Mouse (Mus musculus) embryonic facial prominence, embryonic 14.5 days (tissue): ENCODE results near the gene Kirrel. TPM values are rescaled to one million over a fixed set of nuclear protein-coding genes. Genes with fewer than 3 reads are reported as not detected.

Experiments
- ATAC-seq: fragments of 200-750 bp; cut with Nextera tagmentation; 2 replicates; pipeline ENCODE4 v1.8.0; 2017; ENCODE audit warnings: low read depth, moderate number of reproducible peaks, moderate TSS enrichment
- DNase-seq: peaks from one replicate; pipeline ENCODE4 v3.0.0-alpha.2; 2015; ENCODE audit warnings: low spot score
- H3K27ac ChIP-seq: fragments of 300-500 bp; sonication (generic); replicated peaks from 2 replicates; pipeline ENCODE4 v1.5.1; 2014; ENCODE audit warnings: low read depth, mild to moderate bottlenecking, low read length, moderate library complexity
- H3K27me3 ChIP-seq: fragments of 300-500 bp; sonication (generic); replicated peaks from 2 replicates; pipeline ENCODE4 v1.6.1; 2014; ENCODE audit warnings: low read length; ENCODE audit not compliant: control insufficient read depth, insufficient read depth
- H3K36me3 ChIP-seq: fragments of 300-500 bp; sonication (generic); 2 replicates; pipeline ENCODE4 v1.6.1; 2014; ENCODE audit warnings: low read length, mixed read lengths; ENCODE audit not compliant: control insufficient read depth, insufficient read depth
- H3K4me1 ChIP-seq: fragments of 300-500 bp; sonication (generic); 2 replicates; pipeline ENCODE4 v1.6.1; 2014; ENCODE audit warnings: antibody characterized with exemption, low read length; ENCODE audit not compliant: control insufficient read depth, insufficient read depth
- H3K4me2 ChIP-seq: fragments of 300-500 bp; sonication (generic); 2 replicates; pipeline ENCODE4 v1.6.1; 2014; ENCODE audit warnings: low read depth, mild to moderate bottlenecking, low read length, moderate library complexity, mixed read lengths
- H3K4me3 ChIP-seq: fragments of 300-500 bp; sonication (generic); 2 replicates; pipeline ENCODE4 v1.5.1; 2014; ENCODE audit warnings: low read depth, mild to moderate bottlenecking, low read length
- H3K9ac ChIP-seq: fragments of 300-500 bp; sonication (generic); 2 replicates; pipeline ENCODE4 v1.6.1; 2014; ENCODE audit warnings: low read depth, mild to moderate bottlenecking, low read length, moderate library complexity, mixed read lengths
- H3K9me3 ChIP-seq: fragments of 300-500 bp; sonication (generic); 2 replicates; pipeline ENCODE4 v1.6.1; 2016; ENCODE audit warnings: low read length; ENCODE audit not compliant: control insufficient read depth
- WGBS: fragments of 180-500 bp; shearing (Covaris S2); extraction: QIAGEN DNeasy Blood & Tissue Kit; methylation state at CpG from one replicate; pipeline ENCODE4 v1.1.7; 2014; 5-methylcytosine and 5-hydroxymethylcytosine counted together
- polyA plus RNA-seq: library from polyadenylated mRNA; unstranded; fragments of >200 nt; fragmentation: Nextera tagmentation; extraction: Ambion mirVana; gene quantifications from 2 replicates; pipeline ENCODE4 v1.2.1, GENCODE M21; 2014

The Kirrel gene
- polyA plus RNA-seq, 1 experiment from 2014 or later, result 12.8 TPM

DNA sequence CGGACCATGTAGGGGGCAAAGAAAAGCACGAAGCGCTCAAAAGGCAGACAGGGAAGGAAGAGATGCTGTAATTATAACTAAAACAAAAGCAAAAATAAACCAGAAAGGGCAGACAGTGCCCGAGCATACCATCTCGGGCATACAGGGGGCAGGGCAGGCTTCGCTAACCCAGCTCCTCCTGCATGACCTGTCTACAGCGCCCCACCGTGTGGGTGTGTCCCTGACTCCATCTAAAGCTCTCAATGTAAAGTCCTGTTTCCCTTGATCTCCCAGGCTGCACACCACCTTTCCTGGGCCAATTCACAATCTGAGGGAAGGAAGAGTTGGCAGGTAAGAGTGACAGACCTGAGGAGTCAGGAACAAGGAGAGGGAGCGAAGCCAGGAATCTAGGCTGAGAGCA, 77.3 kb downstream of the Kirrel start:
- Histone ChIP-seq H3K9me3 (no peaks in the 10 kb centered on the region), H3K4me3 (no peak overlapping the region), H3K27ac (no peak overlapping the region), H3K4me1 (peaks cover 28% of the 10 kb centered on the region), H3K36me3 (peaks cover 55% of the 10 kb centered on the region), H3K9ac (no peak overlapping the region), H3K27me3 (no peaks in the 10 kb centered on the region), H3K4me2 (no peak overlapping the region)
- 90% methylated on average over 9 of the region's 9 CpGs for WGBS
- DNase-seq (no peak), ATAC-seq (no peak)

DNA sequence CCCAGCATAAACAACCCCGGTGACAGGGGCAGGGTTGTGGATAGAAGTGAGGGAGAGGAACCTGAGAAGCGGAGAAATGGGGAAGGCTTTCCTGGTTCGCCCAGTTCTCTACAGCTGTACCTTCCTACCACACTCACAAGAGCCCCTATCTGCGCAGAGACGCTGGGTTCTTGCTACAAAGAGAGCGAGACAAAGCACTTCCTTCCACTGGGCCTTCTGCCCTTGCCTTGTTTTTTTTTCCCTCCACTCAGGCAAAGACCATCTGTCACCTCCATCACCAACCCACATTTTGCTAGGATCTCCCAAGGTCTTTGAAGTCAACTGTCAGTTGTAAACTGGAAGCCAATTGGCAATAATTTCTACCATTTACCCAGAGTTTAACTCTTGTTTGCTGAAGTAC, 80.8 kb downstream of the Kirrel start:
- Histone ChIP-seq H3K36me3 (peaks cover 78% of the 10 kb centered on the region), H3K27ac (peak overlapping the region; percentile 48; the same call in 1 of the 2 replicates), H3K4me2 (no peak overlapping the region), H3K9me3 (no peaks in the 10 kb centered on the region), H3K9ac (0 out of 2 replicates have a peak overlapping the region, but pooled peaks have one; percentile 22), H3K4me1 (peaks cover 7% of the 10 kb centered on the region; the same call in 1 of the 2 replicates), H3K27me3 (no peaks in the 10 kb centered on the region), H3K4me3 (no peak overlapping the region)
- WGBS, result 64% methylated on average over 6 of the region's 6 CpGs
- ATAC-seq, result no peak
- no peak for DNase-seq

DNA sequence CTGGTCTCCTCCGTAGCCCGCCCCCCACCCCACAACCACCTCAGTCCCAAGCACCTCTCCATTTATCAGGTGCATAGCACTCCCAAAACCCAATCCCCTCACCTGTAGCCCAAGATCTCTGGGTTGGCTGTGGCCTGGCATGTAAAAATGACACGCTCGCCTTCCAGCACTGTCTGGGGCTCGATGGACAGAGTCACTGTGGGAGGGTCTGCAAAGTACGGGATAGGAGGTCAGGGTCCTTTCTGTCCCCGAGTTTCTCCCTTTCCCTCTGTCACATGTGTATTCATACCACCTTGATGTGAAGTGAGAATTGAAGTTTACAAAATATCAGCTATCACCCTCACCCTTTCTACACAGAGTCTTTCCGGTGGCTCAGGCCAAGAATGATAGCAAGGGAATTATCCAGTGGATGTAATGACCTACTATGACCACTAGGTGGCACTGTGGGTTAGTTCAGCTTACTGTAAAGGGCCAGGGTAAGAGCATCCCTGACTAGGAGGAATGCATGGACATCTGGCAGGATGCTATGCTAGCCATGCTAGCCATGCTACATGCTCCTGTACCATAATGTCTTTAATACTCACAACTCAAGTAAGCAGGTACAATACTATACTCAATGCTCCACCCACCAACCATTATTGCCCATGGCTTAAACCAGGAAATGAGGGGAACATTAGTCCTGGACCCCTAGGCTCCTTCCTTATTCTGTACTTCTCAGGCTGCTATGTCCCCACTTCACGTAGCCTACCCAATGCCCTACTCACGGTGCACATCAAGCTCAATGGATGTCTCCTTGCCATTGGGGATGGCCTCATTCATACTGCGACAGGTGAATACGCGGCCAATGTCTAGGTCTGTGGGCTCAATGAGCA, 84.6 kb downstream of the Kirrel start:
- ATAC-seq, result peak; percentile 66
- Histone ChIP-seq H3K4me3 (no peak overlapping the region), H3K27ac (no peak overlapping the region), H3K36me3 (peaks cover 86% of the 10 kb centered on the region), H3K27me3 (no peaks in the 10 kb centered on the region), H3K9ac (no peak overlapping the region), H3K4me2 (no peak overlapping the region), H3K4me1 (no peaks in the 10 kb centered on the region), H3K9me3 (no peaks in the 10 kb centered on the region)
- 80% methylated on average over 13 of the region's 13 CpGs for WGBS
- peak; percentile 81 for DNase-seq

DNA sequence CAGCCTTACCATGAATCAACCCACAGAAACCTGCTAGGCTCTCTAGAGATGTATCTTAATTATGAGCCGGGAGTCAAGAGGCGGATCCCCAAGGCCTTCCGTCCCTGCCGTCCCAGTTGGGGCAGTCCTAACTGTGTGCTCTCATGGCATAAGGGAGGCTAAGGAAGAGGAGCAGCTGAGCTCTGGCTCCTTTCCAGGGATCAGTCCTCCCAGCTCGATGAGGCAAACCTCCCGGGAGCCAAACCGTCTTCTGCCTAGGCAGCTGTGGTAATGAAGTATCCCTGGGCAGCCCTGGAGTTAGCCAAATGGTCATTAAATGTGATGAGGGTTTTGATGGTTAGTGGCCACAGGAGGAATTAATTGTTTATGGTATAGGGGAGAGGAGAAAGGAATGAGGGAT, 87.4 kb downstream of the Kirrel start:
- ATAC-seq (peak; percentile 38; the same call in 1 of the 2 replicates), DNase-seq (peak; percentile 48)
- H3K4me3 ChIP-seq, result no peak overlapping the region

DNA sequence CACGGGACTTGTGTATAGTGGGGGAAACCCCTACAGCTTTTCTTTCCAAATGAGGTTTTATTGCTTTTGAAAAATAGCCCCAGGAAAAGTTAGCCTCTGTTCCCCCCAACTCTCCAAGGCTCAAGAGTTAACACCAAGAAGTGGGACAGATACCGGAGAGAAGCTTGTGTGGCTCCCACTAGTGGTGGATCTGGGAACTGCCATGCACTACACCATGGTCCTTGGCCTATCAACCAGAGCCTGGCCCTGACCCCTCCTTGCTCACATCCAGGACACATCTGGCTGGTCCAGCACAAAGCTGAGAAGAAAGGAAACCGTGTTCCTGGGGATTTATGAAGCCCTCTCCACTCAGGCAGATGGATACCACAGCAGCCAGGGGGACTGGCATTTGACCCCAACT, 92.3 kb downstream of the Kirrel start:
- H3K27ac ChIP-seq, result no peak overlapping the region
- peaks cover 82% of the 10 kb centered on the region for H3K36me3 ChIP-seq
- WGBS, result 61% methylated on average over 3 of the region's 3 CpGs
- ATAC-seq, result no peak; the same call in 1 of the 2 replicates
- H3K4me3 ChIP-seq, result no peak overlapping the region
- DNase-seq, result no peak
- no peak overlapping the region for H3K9ac ChIP-seq
- H3K27me3 ChIP-seq, result no peaks in the 10 kb centered on the region
- no peak overlapping the region for H3K4me2 ChIP-seq
- no peaks in the 10 kb centered on the region for H3K9me3 ChIP-seq
- H3K4me1 ChIP-seq, result no peaks in the 10 kb centered on the region; the same call in 1 of the 2 replicates

More for the DNA sequence above, 87.4 kb downstream of the Kirrel start:
- Histone ChIP-seq H3K27ac (no peak overlapping the region), H3K4me2 (no peak overlapping the region), H3K27me3 (no peaks in the 10 kb centered on the region), H3K4me1 (no peaks in the 10 kb centered on the region), H3K36me3 (peaks cover 91% of the 10 kb centered on the region), H3K9ac (no peak overlapping the region), H3K9me3 (no peaks in the 10 kb centered on the region)
- WGBS, result 63% methylated on average over 7 of the region's 7 CpGs

DNA sequence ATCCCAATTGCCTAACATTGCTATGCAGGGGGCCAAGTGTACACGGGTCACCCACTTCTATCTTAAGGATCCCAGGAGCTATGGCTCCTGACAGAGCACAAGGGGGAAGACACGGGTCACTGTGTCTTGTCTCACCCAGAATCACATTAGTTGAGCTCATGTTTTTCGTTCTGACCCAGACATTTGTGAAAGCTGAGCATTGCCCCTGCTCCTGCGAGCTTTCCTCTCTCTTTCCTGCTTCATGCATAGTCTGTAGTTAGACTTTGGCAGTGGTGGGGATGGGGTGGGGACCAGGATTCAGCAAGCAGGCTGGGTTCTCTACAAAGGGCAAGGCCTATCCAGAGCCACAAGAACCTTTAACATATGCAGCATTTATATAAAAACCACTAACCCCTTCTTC, 94.8 kb downstream of the Kirrel start:
- H3K4me1 ChIP-seq, result no peaks in the 10 kb centered on the region; the same call in 1 of the 2 replicates
- no peak for ATAC-seq
- H3K9ac ChIP-seq, result no peak overlapping the region
- no peak for DNase-seq
- no peak overlapping the region for H3K27ac ChIP-seq
- 76% methylated on average over 4 of the region's 4 CpGs for WGBS
- no peaks in the 10 kb centered on the region for H3K27me3 ChIP-seq
- H3K9me3 ChIP-seq, result no peaks in the 10 kb centered on the region
- no peak overlapping the region for H3K4me3 ChIP-seq
- H3K4me2 ChIP-seq, result no peak overlapping the region
- peaks cover 58% of the 10 kb centered on the region for H3K36me3 ChIP-seq

DNA sequence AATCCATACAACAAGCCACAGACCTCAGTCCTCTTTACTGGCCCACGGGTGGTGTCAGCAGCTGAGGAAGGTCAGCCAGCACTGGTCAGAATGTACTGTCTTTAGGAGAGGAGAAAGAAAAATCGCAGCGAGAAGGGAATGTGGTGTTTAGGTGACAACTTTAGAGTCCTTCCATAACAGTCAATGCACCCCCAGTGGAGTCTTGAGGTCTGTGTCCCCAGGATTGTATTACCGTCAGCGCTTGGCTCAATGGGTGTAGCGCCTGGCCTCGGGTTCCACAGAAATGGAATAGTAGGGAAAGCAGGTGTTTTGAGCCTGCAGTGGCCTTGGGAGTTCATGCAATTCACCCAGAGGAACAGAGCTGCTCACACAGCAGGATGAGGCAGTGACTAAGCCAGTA, 95.2 kb downstream of the Kirrel start:
- Histone ChIP-seq H3K4me3 (no peak overlapping the region), H3K27me3 (no peaks in the 10 kb centered on the region), H3K9ac (no peak overlapping the region), H3K36me3 (peaks cover 53% of the 10 kb centered on the region), H3K4me2 (no peak overlapping the region), H3K27ac (no peak overlapping the region; the same call in 1 of the 2 replicates), H3K4me1 (no peaks in the 10 kb centered on the region; the same call in 1 of the 2 replicates), H3K9me3 (no peaks in the 10 kb centered on the region)
- no peak for DNase-seq
- ATAC-seq, result no peak
- WGBS, result 88% methylated on average over 7 of the region's 7 CpGs

DNA sequence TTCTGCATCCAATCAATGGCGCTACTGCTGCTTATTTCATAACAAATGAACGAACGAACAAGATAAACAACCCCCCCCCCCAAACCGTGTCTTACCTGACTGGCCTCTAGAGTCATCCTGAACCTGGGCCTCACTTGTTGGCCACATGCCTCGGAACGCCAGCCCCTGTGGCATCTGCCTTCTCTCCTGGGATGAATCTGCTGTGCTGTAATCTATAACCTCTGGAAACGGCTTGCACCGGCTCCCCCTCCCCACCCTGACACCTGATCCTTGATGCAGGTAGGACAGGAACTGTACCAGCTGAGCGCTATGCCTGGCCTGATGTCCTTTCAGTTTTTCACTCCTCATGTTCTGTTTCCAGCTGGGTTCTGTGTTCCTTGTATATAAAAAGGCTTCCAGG, 96.9 kb downstream of the Kirrel start:
- Histone ChIP-seq H3K27ac (no peak overlapping the region), H3K4me1 (peaks cover 12% of the 10 kb centered on the region; the same call in 1 of the 2 replicates), H3K36me3 (peaks cover 37% of the 10 kb centered on the region), H3K9ac (no peak overlapping the region), H3K4me2 (no peak overlapping the region), H3K4me3 (no peak overlapping the region), H3K9me3 (no peaks in the 10 kb centered on the region), H3K27me3 (no peaks in the 10 kb centered on the region)
- ATAC-seq, result no peak
- WGBS, result 40% methylated on average over 9 of the region's 9 CpGs
- DNase-seq, result no peak
